Mouse (Mus musculus) liver, embryonic 12.5 days (tissue): Measurements from ENCODE around the gene Sorbs1. TPM values are rescaled to one million over a fixed set of nuclear protein-coding genes. Genes with fewer than 3 reads are reported as not detected.

Experiments used
- ATAC-seq: fragments of 200-750 bp; cut with Nextera tagmentation; 2 replicates; pipeline ENCODE4 v1.8.0; 2017; ENCODE audit warnings: moderate number of reproducible peaks, mild to moderate bottlenecking, moderate library complexity
- H3K27ac ChIP-seq: fragments of 300-500 bp; sonication (generic); 2 replicates; pipeline ENCODE4 v1.5.1; 2016; ENCODE audit warnings: mild to moderate bottlenecking
- H3K27me3 ChIP-seq: fragments of 300-500 bp; sonication (generic); replicated peaks from 2 replicates; pipeline ENCODE4 v1.6.1; 2016; ENCODE audit warnings: mild to moderate bottlenecking, moderate library complexity
- H3K36me3 ChIP-seq: fragments of 300-500 bp; sonication (generic); 2 replicates; pipeline ENCODE4 v1.6.1; 2016; ENCODE audit warnings: mild to moderate bottlenecking, moderate library complexity
- H3K4me1 ChIP-seq: fragments of 300-500 bp; sonication (generic); 2 replicates; pipeline ENCODE4 v1.6.1; 2016
- H3K4me2 ChIP-seq: fragments of 300-500 bp; sonication (generic); 2 replicates; pipeline ENCODE4 v1.6.1; 2016; ENCODE audit warnings: mild to moderate bottlenecking, moderate library complexity
- H3K4me3 ChIP-seq: fragments of 300-500 bp; sonication (generic); 2 replicates; pipeline ENCODE4 v1.5.1; 2016; ENCODE audit warnings: mild to moderate bottlenecking, moderate library complexity
- H3K9ac ChIP-seq: fragments of 300-500 bp; sonication (generic); 2 replicates; pipeline ENCODE4 v1.6.1; 2016; ENCODE audit warnings: mild to moderate bottlenecking, moderate library complexity
- H3K9me3 ChIP-seq: fragments of 300-500 bp; sonication (generic); replicated peaks from 2 replicates; pipeline ENCODE4 v1.6.1; 2016; ENCODE audit warnings: mild to moderate bottlenecking, moderate library complexity
- WGBS: fragments of 180-500 bp; shearing (Covaris S2); methylation state at CpG from one replicate; pipeline ENCODE4 v1.1.7; 2016; ENCODE audit not compliant: insufficient replicate concordance; 5-methylcytosine and 5-hydroxymethylcytosine counted together
- polyA plus RNA-seq: library from polyadenylated mRNA; unstranded; fragments of >200 nt; fragmentation: Nextera tagmentation; extraction: Ambion mirVana; gene quantifications from 2 replicates; pipeline ENCODE4 v1.2.1, GENCODE M21; 2016

Sorbs1 gene
- polyA plus RNA-seq, 1 experiment from 2014 or later, result 35.1 TPM

DNA sequence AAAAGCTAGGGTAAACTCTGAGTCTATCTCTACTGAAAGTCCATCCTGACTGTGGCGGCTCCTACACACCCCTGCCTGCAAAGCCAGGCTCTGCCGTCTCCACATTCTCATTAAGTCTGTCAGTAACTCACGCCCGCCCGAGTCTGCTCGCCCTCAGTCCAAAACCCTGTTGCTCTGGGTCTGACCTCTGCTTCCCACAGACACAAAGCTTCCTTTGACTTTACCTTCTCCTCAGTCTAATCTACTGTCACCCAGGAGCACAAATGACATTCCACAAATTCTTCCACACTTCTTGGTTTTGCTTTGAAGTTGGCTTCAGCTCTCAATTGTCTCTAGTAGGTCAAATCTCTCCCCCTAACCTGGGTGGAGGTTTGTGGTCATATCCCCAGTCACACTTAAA, 195.1 kb downstream of the Sorbs1 start:
- peaks cover 9% of the 10 kb centered on the region for H3K4me1 ChIP-seq
- H3K4me2 ChIP-seq, result no peak overlapping the region
- H3K27me3 ChIP-seq, result no peaks in the 10 kb centered on the region
- H3K9ac ChIP-seq, result no peak overlapping the region
- H3K27ac ChIP-seq, result no peak overlapping the region
- no peak for ATAC-seq
- H3K9me3 ChIP-seq, result no peaks in the 10 kb centered on the region
- H3K36me3 ChIP-seq, result peaks cover 12% of the 10 kb centered on the region; the same call in 1 of the 2 replicates
- no peak overlapping the region for H3K4me3 ChIP-seq
- 77% methylated on average over 6 of the region's 6 CpGs for WGBS

DNA sequence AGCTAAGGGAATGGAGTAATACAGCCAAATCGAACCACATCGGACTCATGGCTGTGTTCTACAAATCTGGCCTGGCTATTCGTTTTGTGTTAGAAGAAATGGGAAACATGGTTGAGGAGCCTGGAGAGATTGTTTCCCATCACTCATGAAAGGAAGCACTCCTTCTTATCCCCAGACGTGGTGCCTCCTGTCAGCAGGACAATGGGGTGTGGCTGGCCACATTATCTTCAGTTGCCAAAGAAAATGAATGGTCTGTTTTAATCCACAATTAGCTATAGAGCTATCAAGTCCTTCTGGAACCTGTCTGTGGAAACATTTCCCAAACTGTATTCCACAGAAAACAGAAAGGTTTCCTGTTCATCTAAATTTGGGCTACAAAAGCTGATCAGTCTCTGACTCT, 196.6 kb downstream of the Sorbs1 start:
- Histone ChIP-seq H3K9me3 (no peaks in the 10 kb centered on the region), H3K36me3 (peaks cover 19% of the 10 kb centered on the region), H3K27ac (no peak overlapping the region), H3K27me3 (no peaks in the 10 kb centered on the region), H3K4me3 (no peak overlapping the region), H3K4me1 (peaks cover 9% of the 10 kb centered on the region), H3K9ac (no peak overlapping the region), H3K4me2 (no peak overlapping the region)
- no peak for ATAC-seq
- 57% methylated on average over 4 of the region's 4 CpGs for WGBS

DNA sequence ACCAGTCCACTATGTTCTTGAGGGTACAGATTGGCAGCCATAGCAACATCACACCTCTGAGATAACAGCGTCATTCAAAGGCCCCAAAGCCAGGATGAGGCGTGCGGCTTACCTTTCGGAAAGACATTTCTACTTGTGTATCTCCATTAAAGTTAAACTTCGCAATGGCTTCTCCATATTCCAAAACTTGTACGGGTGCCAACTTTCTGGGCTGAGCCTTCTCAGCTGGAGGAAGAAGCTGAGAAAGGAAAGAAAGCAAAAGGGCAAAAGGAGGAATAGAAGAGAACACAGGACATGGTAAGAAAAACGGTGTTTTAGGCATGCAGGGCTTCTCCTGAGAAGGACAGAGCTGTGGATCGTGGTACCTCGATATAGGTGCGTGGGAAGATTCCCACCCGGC, 199.3 kb downstream of the Sorbs1 start:
- no peaks in the 10 kb centered on the region for H3K27me3 ChIP-seq
- H3K27ac ChIP-seq, result no peak overlapping the region
- no peaks in the 10 kb centered on the region for H3K9me3 ChIP-seq
- no peak for ATAC-seq
- no peak overlapping the region for H3K9ac ChIP-seq
- no peak overlapping the region for H3K4me3 ChIP-seq
- peaks cover 9% of the 10 kb centered on the region for H3K4me1 ChIP-seq
- WGBS, result 87% methylated on average over 11 of the region's 11 CpGs
- H3K4me2 ChIP-seq, result no peak overlapping the region
- peaks cover 34% of the 10 kb centered on the region for H3K36me3 ChIP-seq

DNA sequence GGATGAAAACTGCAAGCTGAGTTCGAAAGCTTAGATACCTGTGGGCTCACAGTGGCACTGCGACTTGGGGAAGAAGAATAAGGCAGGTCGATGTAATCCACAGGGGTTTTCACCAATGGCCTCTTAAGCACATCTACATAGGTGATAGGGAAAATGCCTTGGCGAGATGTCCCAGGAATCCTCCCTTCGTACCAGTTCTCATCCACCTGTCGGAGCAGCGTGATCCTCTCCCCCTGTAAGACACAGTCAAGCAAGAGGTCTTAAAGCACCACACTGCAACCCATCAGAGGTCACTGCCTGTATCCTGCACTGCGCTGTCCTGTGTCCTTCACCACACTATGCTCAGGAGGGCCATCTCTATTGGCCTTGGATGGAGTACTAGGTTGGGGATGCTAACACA, 201.9 kb downstream of the Sorbs1 start:
- no peak overlapping the region for H3K4me2 ChIP-seq
- 86% methylated on average over 8 of the region's 8 CpGs for WGBS
- ATAC-seq, result no peak
- peaks cover 14% of the 10 kb centered on the region; the same call in 1 of the 2 replicates for H3K4me1 ChIP-seq
- no peak overlapping the region for H3K9ac ChIP-seq
- H3K9me3 ChIP-seq, result no peaks in the 10 kb centered on the region
- no peaks in the 10 kb centered on the region for H3K27me3 ChIP-seq
- H3K27ac ChIP-seq, result no peak overlapping the region
- H3K4me3 ChIP-seq, result no peak overlapping the region
- H3K36me3 ChIP-seq, result peaks cover 34% of the 10 kb centered on the region

DNA sequence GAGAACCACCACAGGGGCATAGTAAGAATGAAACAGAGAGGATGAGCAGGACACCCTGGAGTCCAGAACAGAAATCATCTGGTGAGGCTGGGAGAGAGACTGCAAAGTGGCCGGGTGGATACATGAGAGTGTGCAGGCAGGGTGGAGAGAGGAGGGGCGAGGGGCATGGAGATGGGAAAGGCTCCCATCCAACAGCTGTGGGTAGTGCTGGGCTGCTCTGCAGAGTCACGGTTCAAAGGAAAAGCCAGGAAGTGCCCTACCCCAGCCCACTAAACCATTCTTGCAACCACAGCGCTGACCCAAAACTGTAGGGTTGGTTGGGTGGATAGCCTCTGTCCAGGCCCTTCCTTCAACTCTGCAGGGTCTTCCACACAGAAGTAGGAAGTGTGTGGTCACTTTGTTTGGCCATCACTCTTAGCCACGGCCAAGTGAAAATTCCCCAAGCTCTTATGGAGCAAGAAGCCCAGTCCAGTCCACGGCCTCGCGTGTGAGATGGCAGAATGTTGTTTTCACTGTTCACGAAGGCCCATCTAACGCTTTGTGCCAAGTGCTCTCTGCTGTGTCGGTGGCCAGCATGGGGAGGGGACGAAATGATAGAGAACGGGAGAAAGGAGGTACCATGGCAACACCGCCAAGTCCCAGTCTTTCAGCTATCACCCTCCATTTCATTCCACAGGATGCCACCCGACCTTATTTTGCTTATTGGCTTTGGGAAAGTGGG, 203.0 kb downstream of the Sorbs1 start:
- Histone ChIP-seq H3K9ac (no peak overlapping the region), H3K4me3 (no peak overlapping the region), H3K9me3 (no peaks in the 10 kb centered on the region), H3K4me2 (no peak overlapping the region), H3K27ac (no peak overlapping the region), H3K27me3 (no peaks in the 10 kb centered on the region), H3K36me3 (peaks cover 34% of the 10 kb centered on the region), H3K4me1 (peaks cover 16% of the 10 kb centered on the region; the same call in 1 of the 2 replicates)
- WGBS, result 73% methylated on average over 15 of the region's 15 CpGs
- ATAC-seq, result no peak

- H3K27ac ChIP-seq, result no peak overlapping the region
- no peaks in the 10 kb centered on the region for H3K27me3 ChIP-seq
- peaks cover 34% of the 10 kb centered on the region for H3K36me3 ChIP-seq
- 81% methylated on average over 12 of the region's 12 CpGs for WGBS
- H3K4me2 ChIP-seq, result no peak overlapping the region
- no peak for ATAC-seq
- no peaks in the 10 kb centered on the region for H3K9me3 ChIP-seq
- H3K4me1 ChIP-seq, result peaks cover 19% of the 10 kb centered on the region
- no peak overlapping the region for H3K4me3 ChIP-seq
- no peak overlapping the region for H3K9ac ChIP-seq
These were observed 203.7 kb downstream of the Sorbs1 start for GRCm38 (mm10) chr19:40309911-40310310.

GRCm38 (mm10) chr19:40307550-40307949, 206.0 kb downstream of the Sorbs1 start:
- 73% methylated on average over 7 of the region's 7 CpGs for WGBS
- Histone ChIP-seq H3K4me1 (peaks cover 33% of the 10 kb centered on the region), H3K36me3 (peaks cover 25% of the 10 kb centered on the region), H3K27me3 (no peaks in the 10 kb centered on the region), H3K9me3 (no peaks in the 10 kb centered on the region), H3K4me2 (no peak overlapping the region), H3K9ac (no peak overlapping the region), H3K27ac (no peak overlapping the region), H3K4me3 (no peak overlapping the region)
- ATAC-seq, result no peak

DNA sequence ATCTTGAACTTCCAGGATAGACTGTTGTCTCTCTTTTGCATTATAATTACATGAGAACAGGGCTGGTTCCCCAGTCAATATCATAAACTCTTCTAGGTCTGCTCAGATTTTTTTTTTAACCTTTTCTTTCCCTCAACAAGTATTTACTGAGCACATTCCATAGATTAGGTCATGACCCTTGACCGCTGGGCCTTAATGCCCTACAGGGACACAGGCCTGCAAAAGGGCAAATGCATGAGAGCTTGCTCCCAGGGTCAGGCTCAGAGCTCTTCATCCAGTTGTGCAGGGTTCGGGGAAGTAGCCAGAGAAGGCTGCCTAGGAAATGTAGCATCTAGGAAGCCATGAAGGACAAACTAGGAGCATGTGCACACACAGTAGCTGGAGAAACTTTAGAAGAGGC, 206.9 kb downstream of the Sorbs1 start:
- H3K9ac ChIP-seq, result no peak overlapping the region
- no peaks in the 10 kb centered on the region for H3K27me3 ChIP-seq

GRCm38 (mm10) chr19:40305456-40305855, 208.1 kb downstream of the Sorbs1 start:
- H3K4me3 ChIP-seq, result no peak overlapping the region
- ATAC-seq, result no peak
- peaks cover 22% of the 10 kb centered on the region for H3K36me3 ChIP-seq
- peaks cover 38% of the 10 kb centered on the region for H3K4me1 ChIP-seq
- H3K9ac ChIP-seq, result no peak overlapping the region
- no peaks in the 10 kb centered on the region for H3K9me3 ChIP-seq
- 69% methylated on average over 7 of the region's 7 CpGs for WGBS
- H3K4me2 ChIP-seq, result no peak overlapping the region
- H3K27ac ChIP-seq, result no peak overlapping the region
- no peaks in the 10 kb centered on the region for H3K27me3 ChIP-seq

More for the DNA sequence above, 206.9 kb downstream of the Sorbs1 start:
- Histone ChIP-seq H3K4me1 (peaks cover 35% of the 10 kb centered on the region), H3K36me3 (peaks cover 23% of the 10 kb centered on the region), H3K9me3 (no peaks in the 10 kb centered on the region), H3K4me2 (no peak overlapping the region), H3K27ac (no peak overlapping the region), H3K4me3 (no peak overlapping the region)
- WGBS, result 75% methylated on average over 2 of the region's 2 CpGs
- ATAC-seq, result no peak

DNA sequence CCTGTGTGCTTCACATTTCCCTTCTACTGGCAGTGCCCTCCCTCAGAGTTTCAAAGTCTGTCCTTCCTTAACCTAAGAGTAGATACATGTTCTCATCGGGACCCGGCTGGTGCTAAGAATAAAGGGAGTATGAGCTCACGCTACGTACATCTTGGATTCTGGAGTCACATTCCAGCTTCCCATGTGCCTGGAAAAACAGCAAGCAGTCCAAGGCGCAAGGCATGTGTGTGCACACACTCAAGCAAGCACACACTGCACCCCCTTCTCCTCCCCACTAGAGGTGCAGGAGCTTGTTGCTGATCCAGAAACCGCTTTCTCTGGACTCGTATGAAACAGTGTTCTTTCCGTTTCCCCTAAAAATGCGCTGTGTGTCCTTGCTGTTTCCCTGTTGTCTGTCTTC, 210.7 kb downstream of the Sorbs1 start:
- H3K9ac ChIP-seq, result no peak overlapping the region
- H3K27ac ChIP-seq, result no peak overlapping the region
- H3K4me1 ChIP-seq, result peaks cover 59% of the 10 kb centered on the region
- H3K4me3 ChIP-seq, result no peak overlapping the region
- ATAC-seq, result no peak
- no peak overlapping the region for H3K4me2 ChIP-seq
- H3K36me3 ChIP-seq, result peaks cover 16% of the 10 kb centered on the region
- 77% methylated on average over 9 of the region's 9 CpGs for WGBS
- no peaks in the 10 kb centered on the region for H3K27me3 ChIP-seq
- H3K9me3 ChIP-seq, result no peaks in the 10 kb centered on the region

DNA sequence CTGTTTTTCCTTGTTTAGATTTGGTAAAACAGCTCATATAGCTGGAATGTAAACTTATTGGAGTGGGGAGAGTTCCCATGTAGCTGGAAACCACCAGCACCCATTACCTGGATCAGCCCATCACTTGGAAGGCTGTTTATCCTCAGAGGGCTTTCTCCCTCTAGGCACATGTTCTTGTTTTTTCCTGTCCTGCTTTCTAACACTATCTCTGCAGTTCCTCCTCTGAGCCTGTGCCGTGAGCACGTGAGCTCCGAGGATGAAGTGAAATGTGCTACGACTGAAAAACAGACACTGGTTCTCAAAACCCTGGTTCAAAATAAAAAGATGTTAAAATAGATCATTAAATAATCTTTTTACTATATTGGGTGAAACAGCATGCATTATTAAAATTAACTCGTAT, 211.1 kb downstream of the Sorbs1 start:
- no peaks in the 10 kb centered on the region for H3K9me3 ChIP-seq
- ATAC-seq, result no peak

DNA sequence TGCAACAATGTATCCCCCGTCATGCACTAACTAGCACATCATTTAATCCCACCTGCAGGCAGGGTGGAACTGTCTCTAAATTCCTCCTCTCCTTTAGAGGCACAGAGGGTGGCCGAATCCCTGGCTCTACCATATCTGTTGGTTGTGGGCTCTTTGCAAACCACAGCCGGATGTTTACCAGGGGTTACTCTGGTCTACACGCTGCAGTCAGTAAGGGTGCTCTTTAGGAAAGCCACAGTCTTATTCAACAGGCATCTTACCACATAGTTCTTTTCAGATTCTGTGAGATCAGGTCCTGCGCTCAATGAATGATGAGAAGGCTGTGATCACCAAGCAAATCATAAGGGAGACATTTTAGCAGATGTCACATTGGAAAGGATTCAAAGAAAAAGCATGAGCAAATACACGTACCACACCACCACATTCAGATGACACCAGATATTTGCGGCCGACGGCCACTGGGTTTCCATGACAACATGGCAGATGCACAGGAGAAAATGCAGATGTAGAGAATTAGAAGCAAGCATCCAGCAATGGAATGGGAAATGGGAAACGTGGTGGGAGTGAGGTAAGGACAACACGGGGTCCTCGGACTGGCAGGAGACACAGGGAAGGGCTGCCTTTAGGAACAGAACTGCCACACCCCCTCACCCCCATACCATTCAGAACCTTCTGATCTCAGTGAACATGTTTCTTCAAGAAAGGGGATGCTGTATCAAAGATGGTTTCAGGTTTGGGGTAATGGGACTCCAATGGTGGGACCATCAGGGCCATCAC, 213.4 kb downstream of the Sorbs1 start:
- no peak for ATAC-seq
- Histone ChIP-seq H3K27me3 (no peaks in the 10 kb centered on the region), H3K4me1 (peaks cover 71% of the 10 kb centered on the region)

More for the DNA sequence above, 211.1 kb downstream of the Sorbs1 start:
- Histone ChIP-seq H3K36me3 (peaks cover 16% of the 10 kb centered on the region), H3K9ac (no peak overlapping the region), H3K27me3 (no peaks in the 10 kb centered on the region), H3K4me2 (no peak overlapping the region), H3K4me3 (no peak overlapping the region), H3K4me1 (peaks cover 59% of the 10 kb centered on the region), H3K27ac (no peak overlapping the region)
- 50% methylated on average over 5 of the region's 5 CpGs for whole genome bisulfite sequencing

More for the DNA sequence above, 213.4 kb downstream of the Sorbs1 start:
- Histone ChIP-seq H3K9ac (no peak overlapping the region), H3K36me3 (peaks cover 16% of the 10 kb centered on the region), H3K4me3 (no peak overlapping the region), H3K27ac (no peak overlapping the region), H3K9me3 (no peaks in the 10 kb centered on the region), H3K4me2 (no peak overlapping the region)
- WGBS, result 64% methylated on average over 12 of the region's 12 CpGs
